Mouse (Mus musculus) activated CD4-positive, CD25-positive, alpha-beta regulatory T cell, adult 4 months (primary cell): ENCODE measurements at regions not wholly inside any gene's neighbourhood (a gene's known extent, or its start where the extent isn't known, plus 50 kb on each side); places are given as distances from the start of the nearest gene placed in this dataset.

Experiments
- ATAC-seq: one replicate; pipeline ENCODE4 v1.8.0; 2017

GRCm38 (mm10) chr12:70720178-70720894, 105.0 kb upstream of the Frmd6 start:
- ATAC-seq, result no peak

- no peak for ATAC-seq
Measured at GRCm38 (mm10) chr12:70725326-70725725, 100.0 kb upstream of the Frmd6 start.

- ATAC-seq, result no peak
Measured at GRCm38 (mm10) chr12:70727496-70728259, 97.6 kb upstream of the Frmd6 start.

- no peak for ATAC-seq
Measured at GRCm38 (mm10) chr12:70728407-70728806, 96.9 kb upstream of the Frmd6 start.

- no peak for ATAC-seq
Measured at GRCm38 (mm10) chr12:70729961-70730360, 95.4 kb upstream of the Frmd6 start.

- ATAC-seq, result no peak
Measured at GRCm38 (mm10) chr12:70731498-70731897, 93.8 kb upstream of the Frmd6 start.

- no peak for ATAC-seq
Measured at GRCm38 (mm10) chr12:70732591-70732990, 92.7 kb upstream of the Frmd6 start.

- no peak for ATAC-seq
Measured at GRCm38 (mm10) chr12:70738554-70738953, 86.8 kb upstream of the Frmd6 start.

- no peak for ATAC-seq
Measured at GRCm38 (mm10) chr12:70739316-70739715, 86.0 kb upstream of the Frmd6 start.

- no peak for ATAC-seq
Measured at GRCm38 (mm10) chr12:70739766-70740165, 85.5 kb upstream of the Frmd6 start.

- ATAC-seq, result no peak
Measured at GRCm38 (mm10) chr12:70742836-70743235, 82.5 kb upstream of the Frmd6 start.

GRCm38 (mm10) chr12:70745681-70746080, 79.6 kb upstream of the Frmd6 start:
- no peak for ATAC-seq

- no peak for ATAC-seq
Measured at GRCm38 (mm10) chr12:70749651-70750050, 75.7 kb upstream of the Frmd6 start.

- ATAC-seq, result no peak
Measured at GRCm38 (mm10) chr12:70750651-70751578, 74.4 kb upstream of the Frmd6 start.

- ATAC-seq, result no peak
Measured at GRCm38 (mm10) chr12:70752266-70752910, 72.9 kb upstream of the Frmd6 start.

- ATAC-seq, result no peak
Measured at GRCm38 (mm10) chr12:70752911-70753290, 72.4 kb upstream of the Frmd6 start.

- ATAC-seq, result no peak
Measured at GRCm38 (mm10) chr12:70753458-70753857, 71.9 kb upstream of the Frmd6 start.

- ATAC-seq, result no peak
Measured at GRCm38 (mm10) chr12:70758080-70758479, 67.2 kb upstream of the Frmd6 start.

- ATAC-seq, result no peak
Measured at GRCm38 (mm10) chr12:70763542-70763941, 61.8 kb upstream of the Frmd6 start.

- no peak for ATAC-seq
Measured at GRCm38 (mm10) chr12:70766319-70766718, 59.0 kb upstream of the Frmd6 start.

- no peak for ATAC-seq
Measured at GRCm38 (mm10) chr12:70767959-70768358, 57.4 kb upstream of the Frmd6 start.

GRCm38 (mm10) chr12:70768745-70769144, 56.6 kb upstream of the Frmd6 start:
- ATAC-seq, result no peak
